Mouse (Mus musculus) lung, postnatal 10 days (tissue): Measurements from ENCODE around the gene Gm2310.
A peak's percentile ranks its signal among the peaks of the same experiment; 100 is the strongest.
"Not testable (repeated sequence)": the region's sequence is repeated elsewhere in the genome, so short reads cannot be mapped to it uniquely, and the experiment has no call there.

Experiments
- DNase-seq: peaks from one replicate; pipeline ENCODE4 v3.0.0; 2021

The Gm2310 gene

DNA sequence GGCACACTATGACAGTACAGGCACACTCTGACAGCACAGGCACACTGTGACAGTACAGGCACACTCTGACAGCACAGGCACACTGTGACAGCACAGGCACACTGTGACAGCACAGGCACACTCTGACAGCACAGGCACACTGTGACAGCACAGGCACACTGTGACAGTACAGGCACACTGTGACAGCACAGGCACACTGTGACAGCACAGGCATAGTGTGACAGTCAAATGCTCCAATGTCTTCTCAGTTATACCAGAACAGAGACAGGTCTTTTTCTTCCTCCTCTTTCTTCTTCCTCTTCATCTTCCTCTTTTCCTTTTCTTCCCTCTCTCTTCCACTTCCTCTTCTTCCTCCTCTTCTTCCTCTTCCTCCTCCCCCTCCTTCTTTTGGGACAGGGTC, at the start of gene Gm2310:
Gene Gm2310 (minus strand): TSS at position 101 of the 400 bp plus-strand sequence.
- not testable (repeated sequence) for DNase-seq

DNA sequence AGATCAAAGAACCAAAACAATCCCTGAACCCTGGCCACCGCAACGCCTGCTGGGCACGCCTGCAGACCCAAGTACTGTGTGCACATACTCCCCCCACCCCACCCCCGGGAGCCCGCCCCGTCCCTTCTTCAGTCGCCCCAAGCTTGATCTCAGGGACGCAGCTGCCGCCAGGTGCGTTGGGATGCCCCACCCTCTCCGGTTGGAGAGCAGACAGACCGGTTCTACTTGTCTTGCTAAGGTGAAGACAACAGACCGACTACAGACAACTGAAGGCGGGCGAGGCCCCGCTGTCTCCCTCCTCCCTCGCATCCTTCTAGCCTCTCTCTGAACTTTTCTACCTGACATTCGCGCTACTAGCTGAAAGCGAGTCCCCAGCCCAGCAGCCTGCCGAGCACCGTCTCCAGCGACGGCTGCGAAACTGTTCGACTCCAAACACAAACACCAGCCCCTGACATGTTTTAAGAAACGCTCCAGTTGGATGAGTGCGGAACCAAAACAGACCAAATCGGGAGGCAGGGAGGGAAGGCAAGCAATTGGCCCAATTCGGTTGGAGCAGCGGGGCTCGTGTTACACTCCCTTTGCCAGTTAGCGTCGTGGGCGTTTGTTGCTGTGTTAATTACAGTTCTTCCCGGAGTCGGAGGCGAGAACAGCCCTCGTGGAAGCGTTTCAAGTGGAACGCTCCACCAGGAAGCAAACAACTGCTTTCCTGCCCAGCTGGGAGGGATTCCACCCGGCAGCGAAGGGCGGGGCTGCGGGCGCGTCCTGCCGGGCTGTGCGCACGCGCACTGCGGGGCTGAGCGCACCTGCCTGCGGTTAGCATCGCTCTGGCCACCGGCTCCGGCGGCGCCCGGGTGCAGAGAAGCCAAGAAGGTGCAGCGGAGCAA, 49.1 kb upstream of the Gm2310 start:
- DNase-seq: peak; percentile 88

DNA sequence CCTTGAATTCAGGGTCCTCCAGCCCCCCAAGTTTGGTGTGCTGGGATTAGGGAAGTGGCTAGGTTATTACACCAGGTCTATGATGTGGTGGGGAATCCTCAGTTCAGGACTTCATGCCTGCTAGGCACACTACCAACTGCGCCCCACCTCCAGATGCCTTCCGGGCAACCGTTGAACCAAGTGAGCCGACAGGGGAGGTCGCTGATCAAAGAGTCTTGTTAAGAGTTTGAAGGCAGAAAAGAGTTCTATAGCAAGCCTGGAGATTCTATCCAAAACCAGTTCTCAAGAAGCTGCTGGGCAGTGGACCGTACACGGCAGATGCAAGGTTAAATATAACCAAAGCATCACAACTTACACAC, 48.5 kb upstream of the Gm2310 start:
- DNase-seq: no peak

DNA sequence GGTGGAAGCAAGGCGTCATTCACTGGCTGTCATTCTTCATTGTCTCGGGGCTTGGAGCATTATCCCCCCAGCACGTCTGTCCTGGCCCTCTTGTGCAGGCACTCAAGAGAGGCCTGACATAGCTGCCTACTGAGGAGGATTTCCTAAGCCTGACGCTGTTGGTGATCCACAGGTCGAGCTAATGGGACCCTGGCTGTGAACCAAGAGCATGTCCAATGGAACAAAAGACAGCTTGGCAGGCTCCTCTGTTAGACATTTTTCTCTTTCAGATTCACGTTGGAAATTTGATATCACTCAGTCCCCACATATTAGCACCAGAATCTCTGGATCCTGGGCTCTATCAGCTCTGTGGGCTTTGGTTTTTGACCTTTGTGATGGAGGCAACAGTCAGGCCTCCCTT, 45.7 kb upstream of the Gm2310 start:
- no peak for DNase-seq

DNA sequence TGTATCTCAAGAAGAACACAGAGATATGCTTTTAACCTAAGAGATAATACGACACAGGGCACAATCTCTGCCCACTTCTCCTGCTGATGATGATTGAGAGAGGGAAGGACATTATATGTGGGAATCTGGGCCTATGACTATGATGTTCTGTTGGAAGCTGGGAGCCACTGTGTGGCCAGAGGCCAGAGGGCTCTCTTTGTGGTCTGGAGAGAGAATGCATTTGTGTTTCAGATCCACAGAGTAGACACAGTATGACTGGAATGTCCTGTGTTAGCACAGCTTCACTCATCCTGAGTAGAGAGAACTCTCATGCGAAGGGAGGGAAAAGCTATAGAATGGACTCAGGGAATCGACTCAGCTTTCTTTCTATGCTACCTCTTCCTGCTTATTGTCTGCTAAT, 44.6 kb upstream of the Gm2310 start:
- DNase-seq: no peak

DNA sequence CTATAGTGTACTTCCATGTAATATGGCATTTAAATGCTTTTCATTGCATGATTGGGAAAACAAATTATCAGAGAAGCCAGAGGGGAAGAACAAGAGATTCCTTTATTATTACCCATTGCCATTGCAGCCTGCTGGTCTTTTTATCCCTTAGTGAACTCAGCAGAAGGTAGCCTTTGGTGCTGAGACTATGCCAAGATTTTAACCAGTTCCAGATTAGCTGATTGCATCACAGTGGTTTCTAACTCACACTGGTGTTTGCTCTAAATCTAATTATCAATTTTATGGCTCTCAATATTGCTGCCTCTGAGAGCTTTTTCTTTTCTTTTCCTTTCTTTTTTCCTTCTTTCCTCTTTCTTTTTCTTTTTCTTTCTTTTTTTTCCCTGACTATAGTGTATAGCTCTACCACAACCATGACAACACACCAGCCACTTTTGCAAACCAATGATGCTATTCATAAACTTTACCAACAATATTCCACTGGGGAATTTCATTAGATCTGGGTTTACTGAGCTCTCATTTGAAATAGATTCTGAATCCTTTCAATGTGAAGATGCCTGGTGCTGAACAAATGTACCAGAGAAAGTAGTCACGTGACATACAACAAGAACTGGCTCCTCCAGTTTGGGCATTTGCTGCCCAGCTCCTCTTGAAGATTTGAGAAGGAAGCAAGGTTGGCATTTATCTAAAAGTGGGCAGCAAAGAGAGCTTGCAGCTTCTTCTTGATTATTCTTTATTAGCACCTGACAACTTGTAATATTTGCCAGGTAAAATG, 43.9 kb upstream of the Gm2310 start:
- DNase-seq: no peak

DNA sequence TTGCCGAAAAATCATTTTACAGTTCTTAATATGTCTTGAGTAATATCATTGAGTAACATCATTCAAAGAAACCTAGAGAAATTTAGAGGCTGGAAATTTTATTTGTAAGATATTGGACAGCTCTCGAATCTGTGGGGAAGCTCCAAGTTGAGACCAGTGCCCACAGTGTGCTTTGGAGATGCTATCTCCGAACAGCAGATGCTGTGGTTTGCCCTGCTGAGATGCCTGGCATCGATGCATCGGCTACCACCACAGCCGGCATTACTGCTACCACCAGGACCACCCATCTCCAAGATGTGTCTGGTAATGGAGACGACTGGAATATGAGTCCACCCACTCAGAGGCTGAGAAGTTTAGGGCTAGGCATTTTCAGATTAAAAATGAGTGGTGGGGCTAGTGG, 43.0 kb upstream of the Gm2310 start:
- no peak for DNase-seq

DNA sequence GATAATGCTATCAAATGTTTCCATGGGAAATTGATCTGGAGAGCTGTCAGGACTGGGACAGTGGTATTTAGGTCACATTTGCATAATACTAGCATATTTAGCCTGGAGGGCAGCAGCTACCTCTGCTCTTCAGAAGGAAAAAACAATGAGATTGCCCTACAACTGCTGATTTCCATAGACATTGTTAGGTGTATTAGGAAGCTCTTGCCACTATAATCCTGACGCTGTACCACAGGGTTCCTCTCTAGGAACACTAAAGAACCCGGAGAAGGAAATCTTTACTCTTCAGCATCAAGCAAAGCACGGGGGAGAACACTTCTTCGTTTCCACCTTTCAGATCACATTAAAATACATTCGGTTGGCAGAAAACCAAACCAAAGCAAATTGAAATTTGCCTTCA, 11.4 kb upstream of the Gm2310 start:
- DNase-seq: no peak

DNA sequence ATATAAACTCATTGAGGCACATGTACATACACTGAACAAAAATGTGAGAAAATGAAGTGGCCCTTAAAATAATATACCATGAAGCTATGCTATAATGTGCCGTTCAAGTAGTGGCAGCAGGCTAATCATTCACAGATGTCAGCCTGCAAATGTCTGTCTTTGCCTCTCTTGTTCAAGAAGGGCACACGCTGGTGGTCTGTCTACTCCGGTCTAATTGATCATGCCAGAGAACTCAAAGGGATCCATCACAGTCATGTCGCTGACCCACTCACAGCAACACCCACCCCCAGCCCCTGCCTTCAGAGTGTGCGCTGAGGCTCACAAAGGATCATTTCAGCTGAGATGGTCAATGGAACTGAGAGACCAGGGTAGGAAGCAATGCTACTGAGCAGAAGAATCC, 6.8 kb downstream of the Gm2310 start:
- no peak for DNase-seq

DNA sequence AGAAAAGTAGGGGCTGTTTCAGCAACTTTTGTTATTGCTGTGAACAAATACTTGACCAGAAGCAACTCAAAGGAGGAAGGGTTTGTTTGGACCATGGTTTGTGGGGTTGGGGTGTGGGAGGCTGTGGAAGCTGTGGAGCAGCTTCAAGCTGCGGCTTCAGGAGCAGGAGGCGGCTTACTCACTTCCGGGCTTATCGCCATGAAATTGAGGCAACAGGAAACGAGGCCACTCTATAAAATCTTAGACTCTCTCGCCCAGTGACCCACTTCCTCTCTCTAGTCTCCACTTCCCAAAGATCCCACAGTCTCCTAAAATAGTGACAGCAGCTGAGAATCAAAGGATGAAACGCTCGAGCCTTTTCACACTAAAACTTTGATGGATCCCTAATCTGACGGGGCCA, 7.9 kb downstream of the Gm2310 start:
- peak; percentile 44 for DNase-seq

DNA sequence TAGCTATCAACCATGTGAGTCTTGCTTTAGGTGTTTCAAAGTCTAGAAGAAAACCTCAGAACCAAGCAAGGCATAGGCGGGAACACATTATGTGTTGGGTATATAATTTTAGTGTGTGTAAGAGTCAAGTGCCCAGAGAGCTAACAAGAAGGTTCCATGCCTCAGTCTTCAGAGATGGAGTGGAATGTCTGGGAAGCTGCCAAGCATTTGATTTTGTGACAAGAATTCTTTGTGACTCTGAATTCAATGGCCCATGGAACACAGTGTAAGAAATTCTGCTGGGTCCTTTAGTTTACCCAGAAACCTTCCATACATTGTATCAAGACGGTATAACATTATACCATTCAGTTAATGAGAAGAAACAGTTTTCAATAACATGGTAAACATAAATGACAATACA, 17.3 kb downstream of the Gm2310 start:
- DNase-seq: no peak

DNA sequence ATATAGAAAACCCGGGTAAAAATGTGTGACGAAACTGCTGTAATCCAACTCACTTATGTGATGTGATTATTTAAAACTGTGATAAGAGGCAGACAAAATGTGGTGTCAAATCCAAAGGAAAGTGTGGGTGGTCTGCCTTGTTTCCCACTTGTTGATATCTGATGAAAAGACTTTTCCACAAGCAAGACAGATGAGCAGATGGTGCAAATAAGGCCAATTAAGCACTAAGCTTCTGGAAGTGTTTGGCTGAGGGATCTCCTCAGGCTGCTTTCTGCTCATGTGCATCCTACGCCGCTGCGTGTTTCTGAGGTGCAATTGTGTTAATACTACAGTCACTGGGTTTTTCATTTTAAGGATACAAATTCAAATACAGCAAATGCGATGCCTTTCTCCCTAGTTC, 34.5 kb downstream of the Gm2310 start:
- no peak for DNase-seq

DNA sequence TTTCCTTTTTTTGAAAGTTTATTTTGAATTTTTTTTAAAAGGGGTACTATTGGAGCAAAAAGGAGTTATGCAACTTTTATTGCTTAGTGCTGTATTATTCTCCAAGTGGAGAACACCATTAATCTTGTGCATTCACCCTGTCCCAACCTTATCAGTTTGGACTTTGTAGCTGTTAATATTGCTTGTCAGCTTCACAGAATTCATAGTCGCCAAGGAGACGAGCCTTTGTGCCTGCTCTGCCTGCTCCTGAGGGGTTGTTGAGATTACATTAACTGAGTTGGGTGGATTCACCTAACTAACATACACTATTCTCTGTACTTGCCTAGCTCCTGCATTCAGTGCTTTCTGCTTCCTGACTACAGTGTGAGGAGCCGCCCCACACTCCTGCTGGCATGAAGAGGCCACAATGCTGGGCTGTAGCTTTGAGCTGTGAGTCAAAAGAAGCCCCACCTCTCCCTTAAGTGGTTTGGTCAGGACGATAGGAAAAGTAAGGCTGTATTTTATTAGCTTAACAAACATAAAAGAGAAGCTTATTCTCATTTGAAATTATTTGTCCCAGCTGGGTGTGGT, 50.7 kb downstream of the Gm2310 start:
- DNase-seq: no peak
